Mouse (Mus musculus) cerebellum, adult (tissue): ENCODE results near the gene Zfp108.
"Not testable (repeated sequence)": the region's sequence is repeated elsewhere in the genome, so short reads cannot be mapped to it uniquely, and the experiment has no call there.

Experiments
- ATAC-seq: cut with Nextera tagmentation; 2 replicates; pipeline ENCODE4 v1.9.2; 2017; ENCODE audit warnings: mild to moderate bottlenecking, moderate library complexity, mixed read lengths; ENCODE audit not compliant: insufficient number of reproducible peaks, low FRiP score, low TSS enrichment

Zfp108 gene

GRCm38 (mm10) chr7:24254633-24255474 is at the start of gene Zfp108:
Gene Zfp108, plus strand, starts transcription at chr7:24254794.
- ATAC-seq, result peak; percentile 98

GRCm38 (mm10) chr7:24207488-24208261 is 46.9 kb upstream of the Zfp108 start:
- ATAC-seq, result peak; percentile 86

GRCm38 (mm10) chr7:24208282-24208886 is 46.2 kb upstream of the Zfp108 start:
- no peak for ATAC-seq

GRCm38 (mm10) chr7:24210296-24210695 is 44.3 kb upstream of the Zfp108 start:
- no peak for ATAC-seq

- no peak for ATAC-seq
Measured at GRCm38 (mm10) chr7:24211343-24211742, 43.3 kb upstream of the Zfp108 start, which contains the start of gene Zfp111. Gene Zfp111, minus strand, starts transcription at chr7:24211443.

- peak; percentile 83 for ATAC-seq
Measured at GRCm38 (mm10) chr7:24237040-24237791, 17.4 kb upstream of the Zfp108 start, which contains the start of gene Zfp109. Gene Zfp109, minus strand, starts transcription at chr7:24237560.

GRCm38 (mm10) chr7:24253779-24254615 is 597 bp upstream of the Zfp108 start:
- ATAC-seq, result no peak

- no peak for ATAC-seq
Measured at GRCm38 (mm10) chr7:24259306-24259999, 4.9 kb downstream of the Zfp108 start.

- no peak for ATAC-seq
Measured at GRCm38 (mm10) chr7:24260000-24260312, 5.4 kb downstream of the Zfp108 start.

GRCm38 (mm10) chr7:24268176-24269155 is 13.9 kb downstream of the Zfp108 start:
- no peak for ATAC-seq

GRCm38 (mm10) chr7:24269256-24269655 is 14.7 kb downstream of the Zfp108 start:
- no peak for ATAC-seq

- ATAC-seq, result no peak
Measured at GRCm38 (mm10) chr7:24269667-24270287, 15.2 kb downstream of the Zfp108 start.

- peak; percentile 96 for ATAC-seq
Measured at GRCm38 (mm10) chr7:24270288-24270672, 15.7 kb downstream of the Zfp108 start, which contains the start of gene Zfp93. Gene Zfp93, plus strand, starts transcription at chr7:24270420.

GRCm38 (mm10) chr7:24271191-24271590 is 16.6 kb downstream of the Zfp108 start:
- ATAC-seq, result no peak

- no peak for ATAC-seq
Measured at GRCm38 (mm10) chr7:24274456-24274855, 19.9 kb downstream of the Zfp108 start.

- ATAC-seq, result not testable (repeated sequence)
Measured at GRCm38 (mm10) chr7:24278771-24279170, 24.2 kb downstream of the Zfp108 start.
